Mouse (Mus musculus) G1E (cell line): ENCODE data around the gene Tent4b. TPM values are rescaled to one million over a fixed set of nuclear protein-coding genes. Genes with fewer than 3 reads are reported as not detected.
"Not testable (repeated sequence)": the region's sequence is repeated elsewhere in the genome, so short reads cannot be mapped to it uniquely, and the experiment has no call there.

Experiments
- ATAC-seq: 2 replicates; pipeline ENCODE4 v1.8.0; 2016; ENCODE audit warnings: mild to moderate bottlenecking; ENCODE audit not compliant: insufficient number of reproducible peaks, poor library complexity, low FRiP score, severe bottlenecking; ENCODE audit errors: extremely low read depth
- DNase-seq: peaks from one replicate; pipeline ENCODE4 v3.0.0; 2012; ENCODE audit warnings: low spot score
- H3K27me3 ChIP-seq: 2 replicates; pipeline ENCODE4 v1.6.1; 2012; ENCODE audit warnings: mild to moderate bottlenecking, low read length, inconsistent platforms; ENCODE audit not compliant: insufficient read depth
- H3K36me3 ChIP-seq: replicated peaks from 2 replicates; pipeline ENCODE3; 2012; ENCODE audit warnings: mild to moderate bottlenecking, inconsistent platforms
- H3K4me1 ChIP-seq: 2 replicates; pipeline ENCODE4 v1.6.1; 2012; ENCODE audit warnings: low read depth, low read length, inconsistent platforms, mixed read lengths; ENCODE audit not compliant: insufficient read depth
- H3K4me3 ChIP-seq: 2 replicates; pipeline ENCODE4 v1.5.1; 2012; ENCODE audit warnings: low read depth, mild to moderate bottlenecking, inconsistent platforms, low read length, moderate library complexity, mixed read lengths
- H3K9me3 ChIP-seq: replicated peaks from 2 replicates; pipeline ENCODE4 v1.6.1; 2012; ENCODE audit warnings: inconsistent platforms
- CTCF ChIP-seq: IDR thresholded peaks from 2 replicates; pipeline ENCODE4 v1.5.1; 2012; ENCODE audit warnings: low read depth, low read length, inconsistent platforms, mixed read lengths
- GATA1 ChIP-seq: IDR thresholded peaks from 2 replicates; pipeline ENCODE4 v1.6.1; 2012; ENCODE audit warnings: borderline replicate concordance, low read length, inconsistent platforms, mixed read lengths
- GATA2 ChIP-seq: IDR thresholded peaks from 2 replicates; pipeline ENCODE4 v1.6.1; 2012; ENCODE audit warnings: low read depth, low read length, inconsistent platforms, borderline replicate concordance
- POLR2AphosphoS5 ChIP-seq: IDR thresholded peaks from 2 replicates; pipeline ENCODE4 v1.6.1; 2012; ENCODE audit warnings: low read depth, low read length, inconsistent platforms; ENCODE audit not compliant: insufficient replicate concordance
- TAL1 ChIP-seq: conservative IDR thresholded peaks from 2 replicates; pipeline ENCODE4 v1.6.1; 2012; ENCODE audit warnings: low read depth, low read length, inconsistent platforms, mixed read lengths
- polyA plus RNA-seq: library from polyadenylated mRNA; stranded (reverse); fragments of >175 nt; gene quantifications from 2 replicates; pipeline ENCODE4 v1.2.3, GENCODE M21; 2012
- total RNA-seq, 2 experiments: library from RNA; stranded (forward) in 1 of 2; stranded (reverse) in 1 of 2; fragments of 200-1000 nt in 1 of 2; fragments of >200 nt in 1 of 2; fragmentation: Nextera tagmentation in 1 of 2; gene quantifications; 2 replicates each; pipeline ENCODE4 v1.2.3; 2014 to 2017

Gene Tent4b
- total and polyA plus RNA-seq, 3 experiments: 10.3 to 58.6 (median 36.0) TPM

- DNase-seq: no peak
Observed at GRCm38 (mm10) chr8:88200724-88201495, 1.9 kb downstream of the Tent4b start.

DNA sequence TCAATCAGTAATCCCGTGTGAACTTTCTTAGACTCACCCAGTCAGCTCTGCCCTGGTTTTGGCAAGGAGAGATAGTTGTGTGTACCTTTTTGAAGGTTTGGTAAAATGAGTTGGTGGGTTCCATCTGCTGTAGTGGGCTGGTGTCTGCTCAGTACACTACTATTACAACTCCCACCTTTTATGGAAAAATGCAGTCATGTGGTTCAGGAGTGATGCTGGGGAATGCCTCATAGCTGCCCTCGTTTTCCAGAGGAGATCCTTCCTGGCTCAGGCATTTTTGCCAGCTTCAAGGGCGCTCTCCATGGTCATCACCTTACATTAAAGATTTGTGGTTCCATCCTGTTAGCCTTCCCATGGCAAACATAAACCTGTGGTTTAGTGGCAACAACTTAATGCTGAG lies 2.6 kb downstream of the Tent4b start:
- TF ChIP-seq GATA1 (no peak), TAL1 (no peak), POLR2AphosphoS5 (no peak), CTCF (no peak), GATA2 (no peak)
- H3K4me1 ChIP-seq: peaks cover 35% of the 10 kb centered on the region
- DNase-seq: no peak
- peaks cover 61% of the 10 kb centered on the region for H3K36me3 ChIP-seq
- ATAC-seq: no peak
- H3K9me3 ChIP-seq: no peaks in the 10 kb centered on the region
- H3K4me3 ChIP-seq: no peak overlapping the region
- H3K27me3 ChIP-seq: no peaks in the 10 kb centered on the region

More at GRCm38 (mm10) chr8:88200724-88201495, 1.9 kb downstream of the Tent4b start:
- Histone ChIP-seq H3K4me3 (peak overlapping the region; percentile 83), H3K27me3 (no peaks in the 10 kb centered on the region; the same call in 1 of the 2 replicates), H3K4me1 (peaks cover 35% of the 10 kb centered on the region), H3K9me3 (no peaks in the 10 kb centered on the region), H3K36me3 (peaks cover 57% of the 10 kb centered on the region)
- ATAC-seq: no peak
- TF ChIP-seq POLR2AphosphoS5 (no peak), GATA2 (no peak), TAL1 (no peak), CTCF (no peak), GATA1 (no peak)

- H3K4me1 ChIP-seq: peaks cover 21% of the 10 kb centered on the region
Observed at GRCm38 (mm10) chr8:88206016-88206415, 7.0 kb downstream of the Tent4b start.

DNA sequence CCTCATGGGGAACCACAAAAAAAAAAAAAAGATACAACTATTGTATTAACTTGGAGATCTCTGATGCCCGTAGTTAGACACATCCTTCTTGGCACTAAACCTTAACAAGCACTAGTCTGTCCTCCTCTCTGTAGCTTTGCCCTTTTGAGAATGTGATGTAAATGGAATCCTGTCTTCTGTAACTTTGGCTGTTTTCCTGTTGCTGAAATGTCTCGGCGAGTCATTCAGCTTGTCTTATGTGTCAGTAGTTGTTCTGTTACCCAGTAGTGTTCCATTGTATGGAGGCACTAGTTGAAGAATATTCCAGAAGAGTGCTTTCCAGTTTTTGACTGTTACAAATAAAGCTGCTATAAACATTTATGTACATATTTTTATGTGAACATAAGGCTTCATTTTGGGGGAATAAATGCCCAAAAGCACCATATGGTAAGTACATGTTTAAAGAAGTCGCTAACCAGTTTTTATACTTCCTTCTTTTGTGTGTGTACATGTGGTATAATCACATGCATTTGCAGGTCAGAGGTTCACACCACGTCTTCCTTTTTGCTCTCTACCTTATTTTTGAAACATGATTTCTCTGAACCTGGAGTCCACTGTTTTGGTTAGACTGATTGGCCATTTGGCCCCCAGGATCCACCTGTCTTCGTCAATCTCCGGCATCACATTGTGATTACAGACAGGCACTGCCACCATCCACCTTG lies 8.3 kb downstream of the Tent4b start:
- no peak overlapping the region for H3K4me3 ChIP-seq
- no peak for ATAC-seq
- TF ChIP-seq TAL1: no peak
- no peak for TF ChIP-seq GATA1
- no peak for TF ChIP-seq POLR2AphosphoS5
- TF ChIP-seq CTCF: no peak

More at GRCm38 (mm10) chr8:88206016-88206415, 7.0 kb downstream of the Tent4b start:
- DNase-seq (no peak), ATAC-seq (no peak)
- Histone ChIP-seq H3K4me3 (no peak overlapping the region), H3K9me3 (no peaks in the 10 kb centered on the region), H3K27me3 (no peaks in the 10 kb centered on the region), H3K36me3 (peaks cover 84% of the 10 kb centered on the region)
- no peak for TF ChIP-seq CTCF

GRCm38 (mm10) chr8:88209930-88210827 lies 11.2 kb downstream of the Tent4b start:
- peaks cover 10% of the 10 kb centered on the region for H3K4me1 ChIP-seq
- not testable (repeated sequence) for H3K4me3 ChIP-seq, H3K27me3 ChIP-seq, H3K9me3 ChIP-seq, ATAC-seq, DNase-seq
- H3K36me3 ChIP-seq: peaks cover 66% of the 10 kb centered on the region

More for the DNA sequence above, 8.3 kb downstream of the Tent4b start:
- Histone ChIP-seq H3K4me1 (peaks cover 9% of the 10 kb centered on the region), H3K36me3 (peaks cover 83% of the 10 kb centered on the region), H3K27me3 (no peaks in the 10 kb centered on the region), H3K9me3 (no peaks in the 10 kb centered on the region)
- DNase-seq: no peak

DNA sequence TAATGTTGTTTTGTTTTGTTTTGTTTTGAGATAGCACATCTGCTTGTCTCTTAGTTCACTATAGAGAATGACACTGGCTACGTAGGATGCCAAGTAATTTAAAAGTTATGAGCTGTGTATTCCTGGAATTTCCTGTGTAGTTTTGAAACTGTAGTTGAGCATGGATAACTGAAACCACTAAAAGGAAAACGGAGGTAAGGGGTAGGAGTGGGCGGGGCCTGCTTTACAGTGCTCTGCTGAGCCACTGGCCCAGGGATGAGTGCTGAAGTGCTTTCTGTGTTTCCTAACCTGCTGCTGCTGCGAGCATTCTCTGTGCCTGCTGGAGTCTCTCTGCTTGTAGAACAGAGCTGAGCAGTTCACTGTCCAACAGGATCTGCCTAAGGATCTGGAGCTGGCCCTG lies 22.3 kb downstream of the Tent4b start:
- Histone ChIP-seq H3K9me3 (no peaks in the 10 kb centered on the region), H3K27me3 (no peaks in the 10 kb centered on the region), H3K36me3 (peaks cover 51% of the 10 kb centered on the region), H3K4me1 (peaks cover 26% of the 10 kb centered on the region), H3K4me3 (no peak overlapping the region)
- ATAC-seq (no peak), DNase-seq (no peak)
- no peak for TF ChIP-seq GATA1
- TF ChIP-seq POLR2AphosphoS5: no peak
- TF ChIP-seq GATA2: no peak
